Mouse (Mus musculus) neural tube, embryonic 14.5 days (tissue): ENCODE results near the gene Inpp5a. TPM values are rescaled to one million over a fixed set of nuclear protein-coding genes. Genes with fewer than 3 reads are reported as not detected.

Experiments used
- ATAC-seq: fragments of 200-750 bp; cut with Nextera tagmentation; 2 replicates; pipeline ENCODE4 v1.8.0; 2017; ENCODE audit warnings: low read depth, mild to moderate bottlenecking, moderate TSS enrichment, moderate library complexity
- H3K27ac ChIP-seq: fragments of 300-500 bp; sonication (generic); 2 replicates; pipeline ENCODE4 v1.5.1; 2014; ENCODE audit warnings: low read depth, mild to moderate bottlenecking, control low read depth, low read length, moderate library complexity, mixed read lengths
- H3K27me3 ChIP-seq: fragments of 300-500 bp; sonication (generic); 2 replicates; pipeline ENCODE4 v1.6.1; 2014; ENCODE audit warnings: low read length; ENCODE audit not compliant: control insufficient read depth, insufficient read depth
- H3K36me3 ChIP-seq: fragments of 300-500 bp; sonication (generic); 2 replicates; pipeline ENCODE4 v1.6.1; 2014; ENCODE audit warnings: low read length, mixed read lengths; ENCODE audit not compliant: control insufficient read depth, insufficient read depth
- H3K4me1 ChIP-seq: fragments of 300-500 bp; sonication (generic); 2 replicates; pipeline ENCODE4 v1.6.1; 2014; ENCODE audit warnings: low read length; ENCODE audit not compliant: control insufficient read depth, insufficient read depth
- H3K4me2 ChIP-seq: fragments of 300-500 bp; sonication (generic); 2 replicates; pipeline ENCODE4 v1.6.1; 2014; ENCODE audit warnings: mild to moderate bottlenecking, low read depth, low read length, control low read depth
- H3K4me3 ChIP-seq: fragments of 300-500 bp; sonication (generic); 2 replicates; pipeline ENCODE4 v1.5.1; 2014; ENCODE audit warnings: low read depth, low read length, control low read depth, mixed read lengths
- H3K9ac ChIP-seq: fragments of 300-500 bp; sonication (generic); replicated peaks from 2 replicates; pipeline ENCODE4 v1.6.1; 2014; ENCODE audit warnings: low read depth, mild to moderate bottlenecking, control low read depth, low read length, mixed read lengths
- H3K9me3 ChIP-seq: fragments of 300-500 bp; sonication (generic); 2 replicates; pipeline ENCODE4 v1.6.1; 2016; ENCODE audit warnings: low read length; ENCODE audit not compliant: control insufficient read depth
- WGBS: fragments of 180-500 bp; shearing (Covaris S2); extraction: QIAGEN DNeasy Blood & Tissue Kit; methylation state at CpG from one replicate; pipeline ENCODE4 v1.1.7; 2014; 5-methylcytosine and 5-hydroxymethylcytosine counted together
- polyA plus RNA-seq: library from polyadenylated mRNA; unstranded; fragments of >200 nt; fragmentation: Nextera tagmentation; extraction: Ambion mirVana; gene quantifications from 2 replicates; pipeline ENCODE4 v1.2.1, GENCODE M21; 2014

Inpp5a gene
- polyA plus RNA-seq, 1 experiment from 2014 or later = 25.3 TPM

DNA sequence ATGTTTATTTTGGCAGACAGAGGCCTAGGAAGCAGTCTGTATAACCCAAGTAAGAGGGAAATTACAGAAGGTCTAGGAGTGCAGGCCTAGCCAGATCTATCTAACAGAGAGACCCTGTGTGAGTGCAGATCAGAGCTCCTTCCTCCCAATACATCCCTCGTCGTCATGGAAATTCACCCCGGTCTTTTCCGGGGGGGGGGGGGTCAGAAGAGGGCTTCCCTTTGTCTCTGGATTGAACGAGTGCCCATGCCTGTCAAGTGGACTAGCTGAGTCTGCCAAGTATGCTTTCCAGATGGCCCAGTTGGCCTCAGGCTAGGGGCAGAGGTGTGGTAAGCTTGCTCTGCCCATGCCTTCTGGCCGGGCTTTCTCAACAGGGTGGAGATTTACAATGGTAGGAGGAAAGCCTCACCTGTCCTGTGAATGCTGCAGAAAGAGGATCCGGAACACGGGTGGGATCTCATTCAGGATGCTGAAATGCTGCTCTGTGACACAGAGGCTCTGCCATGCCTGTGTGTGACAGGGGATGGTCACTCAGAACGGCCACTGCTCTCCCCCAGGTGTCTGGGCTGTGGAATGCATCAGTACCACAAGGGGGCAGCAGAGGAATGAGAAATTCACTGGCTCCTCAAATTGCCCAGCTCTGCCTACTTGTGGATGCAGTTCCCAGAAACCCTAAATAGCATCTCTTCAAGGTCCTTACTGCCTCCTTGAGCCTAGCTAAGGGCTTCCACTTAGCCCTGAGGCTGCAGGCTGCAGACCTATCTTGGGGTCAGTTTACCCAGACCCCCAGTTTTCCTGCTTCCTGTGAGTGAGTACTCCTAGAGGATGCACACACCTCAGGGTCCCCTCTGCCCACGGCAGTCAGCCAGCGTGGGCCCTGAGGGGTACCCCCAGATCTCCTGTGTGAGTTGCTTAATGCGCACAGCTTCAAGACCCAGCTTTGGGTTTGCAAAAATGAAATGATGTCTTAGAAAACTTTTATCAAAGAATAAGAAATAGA lies 227.2 kb downstream of the Inpp5a start:
- no peak overlapping the region for H3K27ac ChIP-seq
- 53% methylated on average over 12 of the region's 12 CpGs for WGBS
- H3K9me3 ChIP-seq = no peaks in the 10 kb centered on the region
- H3K4me3 ChIP-seq = no peak overlapping the region
- H3K9ac ChIP-seq = no peak overlapping the region
- no peaks in the 10 kb centered on the region for H3K4me1 ChIP-seq
- no peaks in the 10 kb centered on the region for H3K36me3 ChIP-seq
- peak; percentile 85; the same call in 1 of the 2 replicates for ATAC-seq
- 0 out of 2 replicates have a peak, but pooled peaks cover 3% of the 10 kb centered on the region for H3K27me3 ChIP-seq
- H3K4me2 ChIP-seq = no peak overlapping the region

DNA sequence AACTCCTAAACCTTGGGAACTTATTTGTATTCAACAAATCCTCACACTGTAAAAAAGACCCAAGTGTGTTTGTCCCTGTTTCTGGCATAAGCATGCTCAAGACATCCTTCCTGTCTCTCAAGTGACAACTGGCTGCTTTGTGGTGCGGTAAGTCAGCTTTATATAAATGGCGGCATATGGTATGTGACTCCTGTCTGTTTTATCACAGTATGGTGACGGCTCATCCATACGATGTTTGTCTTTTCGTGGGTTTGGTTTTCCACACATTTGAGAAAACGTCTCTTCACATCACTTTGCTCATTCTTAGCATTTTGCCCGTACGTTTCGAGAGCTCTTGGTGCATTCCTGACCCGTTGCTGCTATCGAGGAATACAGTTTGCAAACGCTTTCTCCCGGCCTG lies 233.7 kb downstream of the Inpp5a start:
- no peak for ATAC-seq
- WGBS = 88% methylated on average over 13 of the region's 13 CpGs
- no peak overlapping the region for H3K4me2 ChIP-seq

DNA sequence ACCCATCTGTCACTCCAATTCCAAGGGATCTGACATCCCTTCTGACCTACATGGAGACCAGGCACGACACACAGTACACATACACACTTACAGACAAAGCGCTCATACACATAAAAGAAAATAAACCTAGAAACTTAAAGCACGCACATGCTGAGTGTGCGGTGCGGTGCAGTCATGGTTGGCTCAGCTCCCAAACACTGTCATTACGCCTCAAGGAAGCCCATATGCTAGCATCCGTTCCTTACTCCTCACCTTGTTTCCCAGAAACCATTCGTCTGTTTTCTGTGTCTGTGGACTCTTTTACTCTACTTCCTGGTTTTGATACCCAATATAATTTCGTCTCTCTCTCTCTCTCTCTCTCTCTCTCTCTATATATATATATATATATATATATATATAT lies 236.2 kb downstream of the Inpp5a start:
- Histone ChIP-seq H3K9ac (no peak overlapping the region), H3K27me3 (no peaks in the 10 kb centered on the region), H3K27ac (no peak overlapping the region), H3K4me1 (no peaks in the 10 kb centered on the region), H3K9me3 (no peaks in the 10 kb centered on the region), H3K4me3 (no peak overlapping the region), H3K36me3 (no peaks in the 10 kb centered on the region), H3K4me2 (no peak overlapping the region)
- no peak for ATAC-seq
- WGBS = 87% methylated on average over 9 of the region's 9 CpGs

More for the DNA sequence above, 233.7 kb downstream of the Inpp5a start:
- no peaks in the 10 kb centered on the region for H3K9me3 ChIP-seq
- no peaks in the 10 kb centered on the region for H3K36me3 ChIP-seq
- H3K4me1 ChIP-seq = no peaks in the 10 kb centered on the region
- H3K27me3 ChIP-seq = 0 out of 2 replicates have a peak, but pooled peaks cover 3% of the 10 kb centered on the region
- no peak overlapping the region for H3K27ac ChIP-seq
- H3K4me3 ChIP-seq = no peak overlapping the region
- no peak overlapping the region for H3K9ac ChIP-seq

Other genes starting within 250 kb of the Inpp5a start
- 5.1 and 6.9 TPM in 2 replicates for gene Lrrc27, start 176.1 kb upstream of the Inpp5a start, polyA plus RNA-seq
- gene Stk32c, start 175.8 kb upstream of the Inpp5a start, polyA plus RNA-seq = 1.5 and 1.7 TPM in 2 replicates
- gene Pwwp2b, start 140.6 kb upstream of the Inpp5a start, polyA plus RNA-seq = 5.6 and 6.4 TPM in 2 replicates
- 5.6 and 6.1 TPM in 2 replicates for gene Nkx6-2, start 193.7 kb downstream of the Inpp5a start, polyA plus RNA-seq